Mouse (Mus musculus): ENCODE measurements around the gene Klk1b27.
"Not testable (repeated sequence)": the region's sequence is repeated elsewhere in the genome, so short reads cannot be mapped to it uniquely, and the experiment has no call there.

Klk1b27 gene

GRCm38 (mm10) chr7:44051990-44052389, at the start of gene Klk1b27:
Gene Klk1b27 (plus strand): TSS chr7:44052290.
- DNase-seq (ENCODE audit: low spot score in 2 of 2), result not testable (repeated sequence)

- DNase-seq (ENCODE audit: low spot score in 2 of 2), result no peak
Measured at GRCm38 (mm10) chr7:44004847-44005246, 47.2 kb upstream of the Klk1b27 start.

- not testable (repeated sequence) for DNase-seq (ENCODE audit: low spot score in 2 of 2)
Measured at GRCm38 (mm10) chr7:44011868-44012267, 40.2 kb upstream of the Klk1b27 start, which contains the start of gene Klk1b26. Gene Klk1b26 (plus strand): TSS chr7:44012168.

DNA sequence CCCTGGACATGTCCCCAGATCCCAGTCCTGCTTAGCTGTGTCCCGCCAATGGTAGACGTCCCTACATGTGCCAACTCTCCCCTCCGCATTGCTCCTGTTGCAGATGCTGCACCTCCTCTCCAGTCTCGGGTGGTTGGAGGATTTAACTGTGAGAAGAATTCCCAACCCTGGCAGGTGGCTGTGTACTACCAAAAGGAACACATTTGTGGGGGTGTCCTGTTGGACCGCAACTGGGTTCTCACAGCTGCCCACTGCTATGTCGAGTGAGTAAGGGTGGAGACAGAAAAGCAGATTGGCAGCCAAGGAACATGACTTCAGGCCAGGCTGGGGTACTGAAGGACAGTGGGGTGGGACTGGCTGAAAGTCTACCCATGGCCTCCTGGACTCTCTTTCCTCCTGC, 37.4 kb upstream of the Klk1b27 start:
- not testable (repeated sequence) for DNase-seq (ENCODE audit: low spot score in 2 of 2)

GRCm38 (mm10) chr7:44015071-44015470, 37.0 kb upstream of the Klk1b27 start:
- no peak for DNase-seq (ENCODE audit: low spot score in 2 of 2)

DNA sequence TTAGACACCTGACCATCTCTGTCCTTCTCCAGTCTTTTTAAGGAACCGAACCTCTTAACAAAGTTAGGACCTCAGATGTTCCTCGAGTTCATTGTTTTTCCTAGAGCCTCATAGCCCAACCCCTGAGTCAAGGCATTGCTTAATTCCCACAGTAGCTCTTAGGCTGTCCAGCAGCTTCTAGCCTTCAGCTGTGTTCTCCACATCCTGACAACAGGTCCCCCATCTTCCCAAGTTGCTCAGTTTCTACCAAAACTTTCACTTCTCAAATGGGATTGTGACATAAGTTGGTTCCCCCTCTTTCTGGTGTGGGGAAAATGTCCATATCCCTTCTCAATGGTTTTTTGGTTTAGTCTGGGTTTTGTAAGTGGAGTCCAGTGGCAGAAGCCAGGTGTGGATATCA, 20.0 kb downstream of the Klk1b27 start:
- DNase-seq (ENCODE audit: low spot score in 2 of 2), result no peak

DNA sequence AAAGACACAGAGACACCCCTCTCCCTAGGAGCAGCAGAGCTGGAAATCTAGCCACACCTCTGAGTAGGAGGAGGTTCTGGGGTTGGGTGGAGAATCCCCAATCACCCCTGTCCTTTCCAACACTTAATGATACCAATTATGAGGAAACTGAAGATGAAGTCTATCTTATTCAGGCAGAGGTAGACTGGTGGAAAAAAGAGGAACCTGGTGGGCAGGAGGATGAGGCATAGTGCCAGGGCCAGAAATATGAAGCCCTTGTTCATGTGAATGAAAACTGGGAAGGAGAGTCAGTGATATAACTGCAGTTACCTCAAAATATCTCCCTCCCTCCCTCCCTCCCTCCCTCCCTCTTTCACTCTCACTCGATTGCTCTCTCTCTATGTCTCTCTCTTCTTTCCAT, 25.6 kb downstream of the Klk1b27 start:
- no peak for DNase-seq (ENCODE audit: low spot score in 2 of 2)

DNA sequence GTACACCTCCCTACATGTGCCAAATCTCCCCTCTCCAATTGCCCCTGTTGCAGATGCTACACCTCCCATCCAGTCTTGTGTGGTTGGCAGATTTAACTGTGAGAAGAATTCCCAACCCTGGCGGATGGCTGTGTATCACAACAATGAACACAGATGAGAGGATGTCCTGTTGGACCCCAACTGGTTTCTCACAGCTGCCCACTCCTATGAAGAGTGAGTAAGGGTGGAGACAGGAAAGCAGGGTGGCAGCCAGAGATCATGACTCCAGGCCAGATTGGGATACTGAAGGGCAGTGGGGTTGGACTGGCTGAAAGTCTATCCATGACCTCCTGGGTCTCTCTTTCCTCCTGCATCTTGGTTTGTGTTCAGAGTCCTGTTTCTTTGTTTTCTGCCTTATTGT, 44.0 kb downstream of the Klk1b27 start:
- DNase-seq (ENCODE audit: low spot score in 2 of 2), result no peak

- DNase-seq (ENCODE audit: low spot score in 2 of 2), result not testable (repeated sequence)
Measured at GRCm38 (mm10) chr7:44102028-44102427, 49.9 kb downstream of the Klk1b27 start, which contains the start of gene Klk1b21. Gene Klk1b21 (plus strand): TSS chr7:44102328.
